Mouse (Mus musculus) cortical plate, adult 2 months (tissue): Measurements from ENCODE around the gene Cds2. TPM values are rescaled to one million over a fixed set of nuclear protein-coding genes. Genes with fewer than 3 reads are reported as not detected.

Source experiments
- H3K27ac ChIP-seq: fragments of 200-500 bp; 2 replicates; pipeline ENCODE4 v1.5.1; 2012; ENCODE audit warnings: low read length, control low read depth, inconsistent platforms; ENCODE audit not compliant: insufficient read depth
- H3K4me1 ChIP-seq: fragments of 200-500 bp; 2 replicates; pipeline ENCODE4 v1.6.1; 2011; ENCODE audit warnings: low read length; ENCODE audit not compliant: control insufficient read depth, insufficient read depth
- H3K4me3 ChIP-seq: fragments of 200-500 bp; 2 replicates; pipeline ENCODE4 v1.5.1; 2011; ENCODE audit warnings: mild to moderate bottlenecking, low read length, control low read depth; ENCODE audit not compliant: insufficient read depth
- CTCF ChIP-seq: fragments of 200-500 bp; IDR thresholded peaks from 2 replicates; pipeline ENCODE4 v1.5.1; 2011; ENCODE audit warnings: mild to moderate bottlenecking, control low read depth, low read length; ENCODE audit not compliant: insufficient read depth; ENCODE audit errors: extremely low read depth
- POLR2A ChIP-seq: fragments of 200-500 bp; IDR thresholded peaks from 2 replicates; pipeline ENCODE4 v1.6.1; 2011; ENCODE audit warnings: mild to moderate bottlenecking, low read length, control low read depth; ENCODE audit not compliant: insufficient read depth; ENCODE audit errors: extremely low read depth
- polyA plus RNA-seq: library from polyadenylated mRNA; depleted of rRNA; stranded (reverse); fragments of >200 nt; gene quantifications from 2 replicates; pipeline ENCODE4 v1.2.3, GENCODE M21; 2012; rRNA removed

Gene Cds2
- polyA plus RNA-seq, 1 experiment, result 144 TPM

GRCm38 (mm10) chr2:132341293-132341692 is 78.3 kb downstream of the Cds2 start:
- Histone ChIP-seq H3K27ac (no peak overlapping the region), H3K4me3 (no peak overlapping the region), H3K4me1 (no peaks in the 10 kb centered on the region)
- TF ChIP-seq CTCF (no peak), POLR2A (no peak)

GRCm38 (mm10) chr2:132343846-132344245 is 80.9 kb downstream of the Cds2 start:
- H3K4me3 ChIP-seq, result no peak overlapping the region
- no peaks in the 10 kb centered on the region for H3K4me1 ChIP-seq
- TF ChIP-seq POLR2A (no peak), CTCF (no peak)
- H3K27ac ChIP-seq, result no peak overlapping the region

Other genes starting within 250 kb of the Cds2 start
- 32.6 and 35.9 TPM in 2 replicates for gene Rassf2, start 232.9 kb upstream of the Cds2 start, polyA plus RNA-seq
- gene Slc23a2, start 118.0 kb upstream of the Cds2 start, polyA plus RNA-seq, result 109 and 111 TPM in 2 replicates
- gene Tmem230, start 15.3 kb upstream of the Cds2 start, polyA plus RNA-seq, result 56.5 and 58.8 TPM in 2 replicates
- gene Pcna, start 9.8 kb upstream of the Cds2 start, polyA plus RNA-seq, result 64.2 and 66.3 TPM in 2 replicates
- gene Prokr2, start 122.3 kb downstream of the Cds2 start, polyA plus RNA-seq, result 0.44 and 0.52 TPM in 2 replicates